Mouse (Mus musculus) midbrain, embryonic 14.5 days (tissue): ENCODE data around the gene Des. TPM values are rescaled to one million over a fixed set of nuclear protein-coding genes. Genes with fewer than 3 reads are reported as not detected.
A peak's percentile ranks its signal among the peaks of the same experiment; 100 is the strongest.

Experiments
- ATAC-seq: fragments of 200-750 bp; cut with Nextera tagmentation; 2 replicates; pipeline ENCODE4 v1.8.0; 2017; ENCODE audit warnings: moderate number of reproducible peaks, moderate library complexity; ENCODE audit not compliant: low FRiP score, low TSS enrichment
- DNase-seq: peaks from one replicate; pipeline ENCODE4 v3.0.0-alpha.2; 2015
- H3K27ac ChIP-seq: fragments of 300-500 bp; sonication (generic); replicated peaks from 2 replicates; pipeline ENCODE4 v1.5.1; 2014; ENCODE audit warnings: mild to moderate bottlenecking, low read depth, low read length, moderate library complexity
- H3K27me3 ChIP-seq: fragments of 300-500 bp; sonication (generic); 2 replicates; pipeline ENCODE4 v1.6.1; 2014; ENCODE audit warnings: low read length, control low read depth, mixed read lengths; ENCODE audit not compliant: control insufficient read depth, insufficient read depth
- H3K36me3 ChIP-seq: fragments of 300-500 bp; sonication (generic); 2 replicates; pipeline ENCODE4 v1.6.1; 2014; ENCODE audit warnings: low read length, control low read depth; ENCODE audit not compliant: control insufficient read depth, insufficient read depth
- H3K4me1 ChIP-seq: fragments of 300-500 bp; sonication (generic); 2 replicates; pipeline ENCODE4 v1.6.1; 2014; ENCODE audit warnings: mild to moderate bottlenecking, antibody characterized with exemption, low read length, control low read depth; ENCODE audit not compliant: control insufficient read depth, insufficient read depth
- H3K4me2 ChIP-seq: fragments of 300-500 bp; sonication (generic); 2 replicates; pipeline ENCODE4 v1.6.1; 2014; ENCODE audit warnings: mild to moderate bottlenecking, low read length, moderate library complexity
- H3K4me3 ChIP-seq: fragments of 300-500 bp; sonication (generic); replicated peaks from 2 replicates; pipeline ENCODE4 v1.5.1; 2014; ENCODE audit warnings: low read depth, low read length
- H3K9ac ChIP-seq: fragments of 300-500 bp; sonication (generic); replicated peaks from 2 replicates; pipeline ENCODE4 v1.6.1; 2014; ENCODE audit warnings: mild to moderate bottlenecking, low read length, moderate library complexity
- H3K9me3 ChIP-seq: fragments of 300-500 bp; sonication (generic); 2 replicates; pipeline ENCODE4 v1.6.1; 2016; ENCODE audit warnings: low read length, control low read depth, mixed read lengths; ENCODE audit not compliant: control insufficient read depth
- WGBS: fragments of 180-500 bp; shearing (Covaris S2); extraction: QIAGEN DNeasy Blood & Tissue Kit; methylation state at CpG from one replicate; pipeline ENCODE4 v1.1.7; 2014; 5-methylcytosine and 5-hydroxymethylcytosine counted together
- polyA plus RNA-seq: library from polyadenylated mRNA; unstranded; fragments of >200 nt; fragmentation: Nextera tagmentation; extraction: Ambion mirVana; gene quantifications from 2 replicates; pipeline ENCODE4 v1.2.1, GENCODE M21; 2014

Gene Des
- 0.32 and 1.4 TPM in 2 replicates for polyA plus RNA-seq

- peak within 1 kb of the TSS; percentile 12; the same call in 1 of the 2 replicates for H3K9ac ChIP-seq
- H3K9me3 ChIP-seq: no peaks in the 10 kb centered on the region
- H3K27me3 ChIP-seq: peaks cover 29% of the 10 kb centered on the region
- WGBS: 2% methylated on average over 80 of the region's 80 CpGs
- peak within 1 kb of the TSS; percentile 18 for H3K4me3 ChIP-seq
- no peaks in the 10 kb centered on the region for H3K36me3 ChIP-seq
- H3K4me1 ChIP-seq: 0 out of 2 replicates have a peak, but pooled peaks cover 3% of the 10 kb centered on the region
- H3K27ac ChIP-seq: no peak within 1 kb of the TSS
- no peak for DNase-seq
- peak within 1 kb of the TSS; percentile 50 for H3K4me2 ChIP-seq
- ATAC-seq: no peak
Observed at GRCm38 (mm10) chr1:75360112-75361031, at the start of gene Des. Gene Des (plus strand): TSS chr1:75360329.

- WGBS: 94% methylated on average over 6 of the region's 6 CpGs
- H3K27ac ChIP-seq: no peak overlapping the region
- H3K9me3 ChIP-seq: no peaks in the 10 kb centered on the region
- no peak for ATAC-seq
- no peak overlapping the region for H3K9ac ChIP-seq
- DNase-seq: no peak
- peaks cover 87% of the 10 kb centered on the region for H3K36me3 ChIP-seq
- no peak overlapping the region for H3K4me3 ChIP-seq
- no peak overlapping the region for H3K4me2 ChIP-seq
- H3K4me1 ChIP-seq: peaks cover 6% of the 10 kb centered on the region; the same call in 1 of the 2 replicates
- no peaks in the 10 kb centered on the region for H3K27me3 ChIP-seq
Observed at GRCm38 (mm10) chr1:75311694-75312093, 48.4 kb upstream of the Des start.

- 92% methylated on average over 6 of the region's 6 CpGs for WGBS
- no peak overlapping the region for H3K27ac ChIP-seq
- H3K9ac ChIP-seq: no peak overlapping the region
- peaks cover 6% of the 10 kb centered on the region; the same call in 1 of the 2 replicates for H3K4me1 ChIP-seq
- ATAC-seq (no peak), DNase-seq (no peak)
- no peak overlapping the region for H3K4me2 ChIP-seq
- peaks cover 54% of the 10 kb centered on the region for H3K36me3 ChIP-seq
- H3K27me3 ChIP-seq: no peaks in the 10 kb centered on the region
- no peak overlapping the region for H3K4me3 ChIP-seq
- no peaks in the 10 kb centered on the region for H3K9me3 ChIP-seq
Observed at GRCm38 (mm10) chr1:75315011-75315410, 45.1 kb upstream of the Des start.

GRCm38 (mm10) chr1:75315456-75316365, 44.4 kb upstream of the Des start:
- Histone ChIP-seq H3K4me3 (peak overlapping the region; percentile 72), H3K9me3 (no peaks in the 10 kb centered on the region), H3K4me1 (peaks cover 6% of the 10 kb centered on the region; the same call in 1 of the 2 replicates), H3K27ac (no peak overlapping the region; the same call in 1 of the 2 replicates), H3K4me2 (peak overlapping the region; percentile 80), H3K27me3 (no peaks in the 10 kb centered on the region), H3K9ac (peak overlapping the region; percentile 74), H3K36me3 (peaks cover 47% of the 10 kb centered on the region)
- no peak for DNase-seq
- no peak for ATAC-seq
- WGBS: 87% methylated on average over 29 of the region's 29 CpGs

GRCm38 (mm10) chr1:75316861-75317240, 43.3 kb upstream of the Des start:
- ATAC-seq (peak; percentile 44), DNase-seq (peak; percentile 86)
- H3K9me3 ChIP-seq: no peaks in the 10 kb centered on the region
- under 1% methylated on average over 20 of the region's 20 CpGs for WGBS
- H3K4me2 ChIP-seq: peak overlapping the region; percentile 80
- H3K27ac ChIP-seq: peak overlapping the region; percentile 85
- peak overlapping the region; percentile 72 for H3K4me3 ChIP-seq
- no peaks in the 10 kb centered on the region for H3K27me3 ChIP-seq
- peak overlapping the region; percentile 74 for H3K9ac ChIP-seq
- H3K36me3 ChIP-seq: peaks cover 36% of the 10 kb centered on the region
- H3K4me1 ChIP-seq: peaks cover 6% of the 10 kb centered on the region; the same call in 1 of the 2 replicates

GRCm38 (mm10) chr1:75317241-75318201, 42.6 kb upstream of the Des start, which contains the start of gene Dnpep:
Gene Dnpep (minus strand): TSS chr1:75317990.
- H3K4me2 ChIP-seq: peak within 1 kb of the TSS; percentile 80
- H3K36me3 ChIP-seq: peaks cover 29% of the 10 kb centered on the region
- ATAC-seq (peak; percentile 99), DNase-seq (peak; percentile 100)
- no peaks in the 10 kb centered on the region for H3K9me3 ChIP-seq
- peak within 1 kb of the TSS; percentile 72 for H3K4me3 ChIP-seq
- peak within 1 kb of the TSS; percentile 85 for H3K27ac ChIP-seq
- under 1% methylated on average over 91 of the region's 92 CpGs for WGBS
- peaks cover 6% of the 10 kb centered on the region; the same call in 1 of the 2 replicates for H3K4me1 ChIP-seq
- H3K9ac ChIP-seq: peak within 1 kb of the TSS; percentile 74
- H3K27me3 ChIP-seq: no peaks in the 10 kb centered on the region

GRCm38 (mm10) chr1:75318301-75318700, 41.8 kb upstream of the Des start:
- WGBS: 66% methylated on average over 3 of the region's 3 CpGs
- H3K27me3 ChIP-seq: no peaks in the 10 kb centered on the region
- peak overlapping the region; percentile 16; the same call in 1 of the 2 replicates for H3K4me3 ChIP-seq
- no peak overlapping the region for H3K9ac ChIP-seq
- H3K4me1 ChIP-seq: peaks cover 6% of the 10 kb centered on the region; the same call in 1 of the 2 replicates
- no peaks in the 10 kb centered on the region for H3K9me3 ChIP-seq
- H3K36me3 ChIP-seq: peaks cover 21% of the 10 kb centered on the region
- no peak for DNase-seq
- ATAC-seq: no peak
- H3K27ac ChIP-seq: peak overlapping the region; percentile 60
- peak overlapping the region; percentile 39 for H3K4me2 ChIP-seq
